Mouse (Mus musculus) T-helper 17 cell (primary cell): ENCODE measurements at regions not wholly inside any gene's neighbourhood (a gene's known extent, or its start where the extent isn't known, plus 50 kb on each side); places are given as distances from the start of the nearest gene placed in this dataset.

Experiments used
- in situ Hi-C, 2 experiments: fragments of 300-600 bp; cut with MboI, MseI; formaldehyde crosslinking; loops; 1 replicate in 1 of 2; 2 replicates in 1 of 2; pipeline ENCODE4 v1.15.1; 2025; ENCODE audit warnings: high pct_unique_total_duplicates in 2 of 2

DNA sequence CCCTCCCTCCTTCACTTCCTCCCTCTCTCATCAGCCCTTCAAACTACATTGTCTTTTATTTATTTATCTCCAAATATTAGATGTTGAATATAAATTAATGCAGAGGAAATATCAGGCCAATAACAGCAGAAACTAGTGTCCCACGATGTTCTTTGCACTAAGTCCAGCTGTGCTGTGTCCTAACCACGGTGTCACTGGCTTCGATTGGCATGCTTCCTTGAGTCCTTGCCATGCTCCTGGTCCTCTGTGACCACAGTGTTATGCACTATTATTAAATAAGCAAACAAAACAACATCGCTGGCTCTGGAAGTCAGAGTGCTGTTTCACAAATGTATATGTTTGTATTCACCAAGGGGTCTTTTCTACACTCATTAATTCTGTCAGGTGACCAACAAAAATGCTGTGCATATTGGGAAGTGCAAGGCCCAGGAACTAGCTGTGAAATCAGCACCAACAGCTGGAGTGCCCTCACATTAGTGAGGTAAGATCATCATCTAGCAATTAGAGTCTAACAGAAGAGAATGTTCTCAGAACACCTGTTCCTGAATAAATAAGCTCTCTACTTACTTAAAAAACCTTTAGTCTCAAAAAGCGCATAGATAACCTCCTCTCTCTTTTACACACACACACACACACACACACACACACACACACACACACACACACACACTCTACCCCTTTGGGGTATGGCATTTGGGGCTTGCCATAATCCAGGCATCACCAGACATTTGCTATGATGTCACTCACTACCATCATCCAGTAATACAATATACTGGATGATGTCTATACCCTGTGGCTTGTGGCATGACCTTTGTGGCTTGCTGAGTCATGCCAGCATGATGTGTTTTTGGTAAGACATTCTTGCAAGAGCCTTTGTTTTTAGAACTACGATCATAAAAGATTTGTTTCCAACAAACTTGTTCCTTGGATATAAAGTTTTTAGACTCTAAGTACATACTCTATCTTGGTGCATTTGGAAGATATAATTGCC, 81.9 kb upstream of the Rgs2 start:
- in situ Hi-C loops = loop anchor here in 1 of 2 experiments (5.0 to 10.0 kb wide), 4 partner anchors 59 to 281 kb away; no protein-coding TSS in a partner anchor

- in situ Hi-C loops = loop anchor here in 1 of 2 experiments (10.0 kb wide), 1 partner anchor 166 kb away; the partner anchor contains the start of gene Rgs1
Observed at GRCm38 (mm10) chr1:144078972-144079371, 75.0 kb upstream of the Rgs2 start.

GRCm38 (mm10) chr1:144078446-144078845, 74.5 kb upstream of the Rgs2 start:
- in situ Hi-C loops = loop anchor here in 1 of 2 experiments (10.0 kb wide), 1 partner anchor 166 kb away; the partner anchor contains the start of gene Rgs1

GRCm38 (mm10) chr1:144075991-144076390, 72.0 kb upstream of the Rgs2 start:
- in situ Hi-C loops = loop anchor here in 1 of 2 experiments (10.0 kb wide), 1 partner anchor 169 kb away; the partner anchor contains the start of gene Rgs1

DNA sequence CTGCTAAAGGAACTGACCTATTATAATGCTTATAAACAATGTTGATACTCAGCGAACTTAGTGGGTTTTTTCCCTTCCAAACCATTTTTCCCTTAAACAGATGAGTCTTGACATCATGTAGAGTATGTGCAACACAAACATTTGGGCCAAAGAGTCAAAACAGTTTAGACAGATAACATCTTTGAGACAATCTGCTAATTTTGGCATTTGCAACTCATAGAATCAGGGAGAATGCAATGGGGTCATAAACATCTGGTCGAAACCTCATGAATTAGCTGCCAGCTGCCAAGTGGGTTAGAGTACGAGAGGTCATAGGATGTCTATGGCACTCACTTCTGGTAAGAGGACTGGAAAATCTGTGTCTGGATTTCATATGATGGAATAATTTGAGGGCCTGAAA, 57.3 kb upstream of the Rgs2 start:
- in situ Hi-C loops = no loop called here

DNA sequence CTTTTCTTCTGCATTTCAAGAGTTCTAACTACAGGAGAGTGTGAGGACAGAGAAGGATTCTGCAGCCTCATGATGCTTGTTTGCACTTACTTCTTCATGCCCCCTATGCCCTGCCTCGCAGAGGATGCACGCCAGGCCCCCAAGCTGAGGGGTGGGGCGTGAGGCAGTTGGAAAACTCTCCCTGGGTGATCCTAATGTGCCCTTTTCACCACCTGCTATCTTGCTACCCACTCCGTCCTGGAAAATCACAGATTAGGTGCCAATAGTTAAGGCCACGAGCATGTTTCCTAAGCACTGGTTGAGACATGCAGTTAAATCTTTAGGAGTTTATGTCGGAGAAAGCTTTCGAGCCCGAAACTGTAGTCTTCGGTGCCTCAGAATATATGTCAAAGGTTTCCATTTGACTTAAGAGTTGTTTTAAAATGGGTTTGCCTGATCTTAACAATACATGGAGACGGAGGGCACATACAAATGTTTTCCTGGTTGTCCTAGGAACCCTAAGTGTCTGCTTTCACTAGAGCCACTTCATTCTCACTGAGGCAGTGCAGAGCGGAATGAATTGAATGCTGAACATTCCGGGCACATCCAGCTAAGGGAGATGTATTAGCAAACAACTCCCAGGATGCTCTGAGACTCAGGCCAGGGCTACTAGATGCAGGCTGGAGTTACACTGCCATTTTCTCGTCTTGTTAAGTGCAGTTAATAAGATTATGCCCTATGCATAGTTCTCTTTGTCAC, 51.7 kb upstream of the Rgs2 start:
- in situ Hi-C loops = no loop called here
